Mouse (Mus musculus) layer of hippocampus, adult 6 months (tissue): Measurements from ENCODE around the gene Rtkn. TPM values are rescaled to one million over a fixed set of nuclear protein-coding genes. Genes with fewer than 3 reads are reported as not detected.

Source experiments
- long read RNA-seq, 2 experiments: library from polyadenylated mRNA; unstranded; transcript quantifications; one replicate each; pipeline ENCODE4 v2.0.0; 2019 to 2020
- microRNA-seq: library from miRNA; unstranded; fragments of <30 nt; microRNA quantifications from one replicate; pipeline ENCODE4 v1.2.0, GENCODE M21; 2020
- polyA plus RNA-seq: library from polyadenylated mRNA; unstranded; fragments of <200 nt; fragmentation: Nextera tagmentation; gene quantifications from 2 replicates; pipeline ENCODE4 v1.2.3, GENCODE M21; 2021

Gene Rtkn
- 45.2 and 50.6 TPM in 2 replicates for polyA plus RNA-seq
- long read RNA-seq, experiment 1, transcript Rtkn-202 (12 exons, 3,080 nt): major isoform, 5 of 79 reads
- long read RNA-seq, experiment 1, partial matches to known transcripts: 16 of 79 reads
- long read RNA-seq, experiment 1, other reads (novel, unspliced or antisense): 57 of 79 reads
- long read RNA-seq, experiment 2, transcript Rtkn-202 (12 exons, 3,080 nt): major isoform, 44 of 440 reads
- long read RNA-seq, experiment 2, transcript Rtkn-203 (13 exons, 2,597 nt): minor isoform, 12 of 440 reads
- long read RNA-seq, experiment 2, transcript Rtkn-201 (12 exons, 2,191 nt): minor isoform, 6 of 440 reads
- long read RNA-seq, experiment 2, partial matches to known transcripts: 43 of 440 reads
- long read RNA-seq, experiment 2, other reads (novel, unspliced or antisense): 335 of 440 reads

DNA sequence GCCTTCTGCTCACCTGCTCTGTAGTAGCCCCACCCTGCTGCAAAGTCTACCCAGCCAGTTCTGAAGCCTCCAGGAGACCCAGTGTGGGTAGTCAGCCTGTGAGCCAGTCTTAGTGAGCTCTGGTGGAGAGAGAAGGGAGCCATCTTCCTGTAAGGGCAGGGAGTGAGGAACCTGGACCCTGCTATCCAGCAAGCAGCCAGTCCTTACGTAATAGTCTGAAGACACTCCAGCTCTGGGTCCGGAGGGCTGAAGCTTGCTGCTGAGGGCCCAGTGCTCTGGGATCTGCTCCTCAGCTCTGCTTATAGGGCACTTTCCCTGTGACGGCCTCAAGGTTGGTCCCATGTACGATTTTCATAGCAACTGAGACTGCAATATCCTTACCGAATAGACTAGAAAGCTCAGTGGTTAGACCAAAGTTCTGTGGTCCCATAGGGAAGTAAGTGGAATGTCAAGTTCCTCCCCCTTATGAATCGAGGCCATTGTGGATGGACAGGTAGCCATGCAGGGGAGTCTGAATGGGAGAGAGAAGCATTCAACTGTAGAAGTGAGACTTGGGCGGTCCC, at the start of gene Rtkn:
TSS of gene Rtkn (plus strand) at position 513 of the 563 bp plus-strand sequence.

DNA sequence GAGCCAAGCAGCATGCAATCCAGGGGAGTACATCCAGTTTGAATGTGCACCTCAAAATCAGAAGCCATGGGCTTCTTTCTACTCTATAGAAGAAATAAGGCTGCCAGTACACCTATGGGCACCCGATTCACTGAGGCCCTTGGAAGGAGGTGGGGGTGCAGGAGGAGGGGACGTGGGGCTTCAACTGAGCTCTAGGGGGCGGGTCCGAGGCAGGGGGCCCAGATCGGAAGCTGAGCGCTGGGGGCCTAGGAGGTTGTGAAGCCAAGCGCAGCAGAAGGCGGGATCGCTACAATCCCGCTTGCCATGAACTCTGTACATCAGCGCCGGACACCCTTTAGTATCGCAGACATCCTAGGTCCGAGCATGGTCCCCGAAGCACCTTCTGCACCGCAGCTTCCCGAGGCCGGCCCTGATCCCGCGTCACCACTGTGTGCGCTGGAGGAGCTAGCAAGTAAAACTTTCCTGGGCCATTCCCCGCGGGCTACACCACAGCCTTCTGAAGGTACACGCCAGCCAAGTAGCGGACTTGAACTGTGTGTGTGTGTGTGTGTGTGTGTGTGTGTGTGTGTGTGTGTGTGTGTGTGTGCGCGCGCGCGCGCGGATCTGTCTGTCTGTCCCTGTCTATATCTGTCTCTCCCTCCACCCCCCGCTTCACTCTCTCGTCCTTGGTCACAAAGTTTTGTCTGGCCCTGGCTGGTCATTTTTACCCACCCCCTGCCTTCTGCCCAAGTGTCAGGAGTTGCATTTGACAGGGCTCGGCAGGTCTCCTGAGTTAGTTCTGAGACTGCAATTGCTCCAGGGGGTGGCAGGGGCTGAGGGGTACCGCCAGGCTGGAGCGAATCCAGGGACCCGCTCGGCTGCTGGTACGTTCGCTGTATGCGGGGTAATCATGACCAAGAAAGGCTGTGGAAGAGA, 48.9 kb upstream of the Rtkn start, which contains the start of gene Lbx2:
TSS of gene Lbx2 (plus strand) at position 247 of the 915 bp plus-strand sequence.

DNA sequence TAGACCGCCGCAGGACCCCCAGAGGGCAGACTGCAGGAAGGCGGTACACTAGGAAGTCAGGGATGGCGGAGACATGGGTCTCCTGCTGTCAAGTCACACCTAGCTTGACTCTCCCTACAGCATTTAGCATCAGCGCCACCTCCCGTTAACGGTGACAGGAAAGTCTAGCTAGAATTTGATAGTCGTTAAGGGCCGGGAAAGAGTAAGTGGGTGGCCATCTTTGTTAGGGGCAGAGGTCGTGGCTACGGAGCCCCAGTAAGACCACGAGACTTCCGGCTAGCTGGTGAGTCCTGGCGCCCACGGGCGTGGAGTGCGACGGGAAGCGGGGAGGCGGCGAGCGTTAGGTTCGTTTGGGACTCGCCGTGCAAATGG, 34.0 kb upstream of the Rtkn start, which contains the start of the genes Ccdc142 and Gm42688:
TSS of gene Ccdc142 (plus strand) at position 286 of the 372 bp plus-strand sequence.
TSS of gene Gm42688 (plus strand) at position 302 of the 372 bp plus-strand sequence.

DNA sequence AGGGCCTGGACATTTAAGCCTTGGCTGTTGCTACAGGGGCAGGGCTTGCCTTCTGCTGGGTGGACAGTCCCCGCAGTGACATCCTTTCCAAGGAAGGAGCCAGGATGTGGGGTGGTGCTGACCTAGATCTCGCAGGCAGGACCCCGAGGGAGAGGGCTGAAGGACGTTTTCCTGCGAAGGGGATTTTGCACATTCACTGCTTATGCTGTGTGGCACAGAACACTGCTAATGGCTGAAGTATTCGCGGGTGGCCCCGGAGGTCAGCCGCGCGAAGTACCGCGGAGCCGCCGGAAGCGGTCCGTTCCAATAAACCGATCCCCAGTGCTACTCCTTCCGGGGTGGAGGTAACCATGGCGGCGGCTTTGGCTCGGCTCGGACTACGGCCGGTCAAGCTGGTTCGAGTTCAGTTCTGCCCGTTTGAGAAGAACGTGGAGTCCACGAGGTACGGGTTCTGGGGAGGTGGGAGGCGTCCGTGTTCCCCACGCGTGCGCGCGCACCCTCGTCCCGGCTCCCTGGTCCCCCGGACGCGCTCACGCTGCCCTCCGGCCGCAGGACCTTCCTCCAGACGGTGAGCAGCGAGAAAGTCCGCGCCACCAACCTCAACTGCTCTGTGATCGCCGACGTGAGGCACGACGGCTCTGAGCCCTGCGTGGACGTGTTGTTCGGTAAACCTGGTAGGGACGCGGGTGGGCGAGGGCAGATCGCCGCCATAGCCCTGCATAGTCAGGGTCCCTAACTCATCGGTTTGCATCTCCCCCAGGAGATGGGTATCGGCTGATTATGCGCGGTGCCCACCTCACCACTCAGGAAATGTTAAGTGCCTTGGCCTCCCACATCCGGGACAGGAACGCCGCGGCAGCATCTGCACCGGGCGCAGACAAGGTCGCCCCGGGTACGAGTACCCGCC, 26.2 kb upstream of the Rtkn start, which contains the start of gene Mrpl53:
TSS of gene Mrpl53 (plus strand) at position 279 of the 907 bp plus-strand sequence.

DNA sequence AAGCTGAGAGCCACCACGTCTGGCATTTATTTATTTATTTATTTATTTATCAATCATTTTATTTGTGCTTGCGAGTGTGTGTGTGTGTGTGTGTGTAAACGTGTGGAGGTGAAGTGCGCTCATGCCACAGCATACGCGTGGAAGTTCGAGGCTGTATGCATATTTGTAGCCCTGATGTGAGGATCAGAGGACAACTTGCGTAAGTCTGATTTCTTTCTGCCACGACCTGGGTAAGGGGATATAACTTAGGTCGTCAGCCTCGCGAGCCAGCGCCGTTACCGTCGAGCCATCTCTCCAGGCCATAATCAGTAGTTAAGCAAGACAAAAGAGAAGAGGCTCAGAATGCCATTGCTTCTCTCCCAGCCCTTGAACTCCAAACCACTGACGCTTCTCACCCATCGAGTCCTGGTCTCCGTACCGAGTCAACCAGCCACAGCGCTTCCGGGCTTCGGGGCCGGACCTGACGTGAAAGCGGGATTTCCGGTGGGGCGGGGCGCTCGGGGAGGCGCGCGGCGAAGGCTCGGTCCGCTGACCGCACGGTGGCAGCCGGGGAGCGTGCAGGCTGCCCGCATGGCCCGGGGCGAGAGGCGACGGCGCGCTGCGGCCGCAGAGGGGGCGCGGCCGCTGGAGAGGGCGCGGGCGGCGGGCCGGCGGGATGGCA, 20.1 kb upstream of the Rtkn start, which contains the start of gene Mogs:
TSS of gene Mogs (plus strand) at position 486 of the 661 bp plus-strand sequence.

DNA sequence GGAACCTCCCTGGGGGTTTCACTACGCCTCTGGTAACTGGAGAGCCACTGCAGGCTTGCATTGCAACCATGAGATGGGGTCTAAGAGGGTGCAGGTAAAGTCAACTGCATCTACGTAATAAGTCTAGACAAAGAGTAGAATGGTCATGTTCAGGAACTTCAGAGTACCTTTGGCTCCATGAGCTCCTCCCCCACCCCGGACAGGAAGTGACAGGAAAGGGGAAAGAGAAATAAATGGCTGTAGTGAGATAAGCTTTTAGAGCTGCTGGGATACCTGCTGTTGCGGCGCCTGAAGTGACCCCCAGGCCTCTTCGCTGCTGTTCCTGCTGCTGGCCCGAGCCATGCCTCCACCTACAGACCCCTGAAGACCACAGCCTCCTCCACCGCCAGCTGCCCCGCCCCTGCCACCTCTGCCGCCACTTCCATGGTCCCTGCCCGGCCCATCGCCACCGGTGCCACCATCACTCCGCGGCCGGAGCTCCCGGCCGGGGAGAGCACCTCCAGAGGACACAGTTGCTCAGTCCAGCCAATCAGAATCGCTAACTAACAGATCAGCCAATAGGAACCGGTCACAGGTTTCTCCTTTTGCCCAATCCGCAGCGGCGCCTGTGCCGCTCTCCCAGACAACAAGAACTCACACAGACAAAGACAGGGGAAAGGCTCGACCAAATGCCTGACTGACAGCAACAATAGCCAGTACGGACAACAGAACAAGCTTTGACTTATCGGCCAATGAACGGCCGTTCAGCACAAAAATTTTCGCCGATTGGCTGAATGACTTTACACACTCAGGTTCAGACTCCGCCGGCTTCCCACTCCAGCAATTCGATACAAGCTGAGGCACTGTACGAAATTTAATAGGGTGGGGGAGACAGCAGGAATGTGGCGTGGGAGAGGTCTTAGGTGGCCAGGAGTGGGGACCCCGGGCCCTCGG, 14.1 kb upstream of the Rtkn start, which contains the start of gene Wbp1:
TSS of gene Wbp1 (minus strand) at position 630 of the 933 bp plus-strand sequence.

DNA sequence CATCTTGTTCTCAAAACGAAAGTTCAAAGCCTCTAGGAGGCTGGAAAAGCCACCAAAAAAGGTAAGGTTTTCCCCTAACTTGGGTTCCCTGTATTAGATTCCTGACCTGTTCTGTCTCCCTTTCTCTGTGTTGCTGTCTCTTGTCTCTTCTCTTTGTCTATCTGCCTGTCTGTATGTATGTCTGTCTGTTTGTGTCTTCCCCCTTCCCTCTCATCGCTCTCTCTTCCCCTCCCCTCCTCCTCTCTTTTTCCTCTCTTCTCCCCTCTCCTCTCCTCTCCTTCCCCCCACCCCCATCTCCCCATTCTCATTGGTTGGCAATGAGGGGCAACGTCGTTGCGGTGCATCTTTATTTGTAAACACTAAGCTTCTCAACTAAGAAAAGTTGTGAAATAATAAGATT, 9.9 kb upstream of the Rtkn start, which contains the start of gene Ino80b:
TSS of gene Ino80b (minus strand) at position 101 of the 400 bp plus-strand sequence.

DNA sequence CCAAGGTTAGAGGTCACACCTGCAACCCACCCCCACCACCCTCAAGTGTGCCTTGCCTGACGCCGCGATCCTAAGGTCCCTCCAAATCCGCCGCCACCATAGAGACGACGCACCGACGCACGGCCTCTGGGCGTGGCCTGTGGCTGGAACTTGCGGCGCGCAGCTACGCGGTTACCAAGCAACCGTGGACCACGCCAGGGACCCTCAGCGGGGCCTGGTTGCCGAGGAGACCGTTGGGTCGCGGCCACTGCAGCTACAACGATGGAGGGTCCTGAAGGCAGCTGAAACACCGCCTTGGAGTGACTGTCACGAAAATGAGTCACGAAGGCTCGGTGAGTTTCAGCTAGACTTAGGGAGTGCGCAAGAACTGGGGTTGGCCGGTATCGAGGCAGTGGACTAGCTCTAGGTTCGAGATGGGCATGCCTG, 21.0 kb downstream of the Rtkn start, which contains the start of the genes Wdr54 and 1700003E16Rik:
TSS of gene Wdr54 (minus strand) at position 139 of the 426 bp plus-strand sequence.
TSS of gene 1700003E16Rik (plus strand) at position 146 of the 426 bp plus-strand sequence.

DNA sequence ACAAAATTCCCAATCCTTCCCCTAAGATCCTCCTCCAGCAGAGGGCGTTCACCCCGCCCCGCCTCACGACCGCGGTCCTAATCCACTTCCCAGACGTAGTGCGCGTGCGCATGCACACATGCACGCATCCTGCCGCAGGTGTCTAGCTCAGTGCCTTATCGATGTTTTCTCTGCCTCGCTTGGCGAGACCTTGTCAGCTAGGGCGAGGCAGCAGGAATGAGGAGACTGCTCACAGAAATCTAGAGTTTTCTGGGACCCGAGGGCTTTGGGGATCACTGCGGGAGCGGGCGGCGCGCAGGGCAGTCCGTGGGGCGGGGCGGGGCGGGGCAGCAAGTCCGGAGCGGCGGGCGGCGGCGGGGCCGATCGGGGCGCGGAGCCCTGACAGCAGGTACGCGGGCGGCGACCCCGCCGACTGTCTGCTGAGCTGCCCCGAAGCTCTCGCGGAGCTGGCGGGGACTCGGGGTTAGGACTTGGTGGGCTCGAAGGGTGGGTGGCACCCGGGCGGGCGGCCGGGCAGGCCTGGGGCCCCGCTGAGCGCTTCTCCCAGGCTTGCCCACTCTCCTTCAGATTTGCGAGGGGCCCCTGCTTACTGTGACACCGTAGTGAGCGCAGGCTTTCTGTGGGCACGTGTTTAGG, 30.5 kb downstream of the Rtkn start, which contains the start of gene Dctn1:
TSS of gene Dctn1 (plus strand) at position 314 of the 636 bp plus-strand sequence.

Small RNAs within 50 kb of the gene (microRNA-seq; reads per million reads assigned to microRNA genes)
- not detected for gene Mir3470a

Other genes with a start within 250 kb of the Rtkn start
- 13.3 and 16.3 TPM in 2 replicates for gene Sema4f, start 195.7 kb upstream of the Rtkn start, polyA plus RNA-seq
- gene M1ap, start 188.6 kb upstream of the Rtkn start, polyA plus RNA-seq: 0.10 and 0.11 TPM in 2 replicates
- gene Dok1, start 102.0 kb upstream of the Rtkn start, polyA plus RNA-seq: 1.0 and 2.4 TPM in 2 replicates
- 2.1 and 2.7 TPM in 2 replicates for gene Loxl3, start 101.3 kb upstream of the Rtkn start, polyA plus RNA-seq
- gene Aup1, start 80.9 kb upstream of the Rtkn start, polyA plus RNA-seq: 69.0 and 92.6 TPM in 2 replicates
- 34.7 and 37.5 TPM in 2 replicates for gene Htra2, start 80.2 kb upstream of the Rtkn start, polyA plus RNA-seq
- gene Dqx1, start 77.6 kb upstream of the Rtkn start, polyA plus RNA-seq: 0.18 and 0.25 TPM in 2 replicates
- 0.41 TPM in 1 of 2 replicates, not detected in the other for gene Tlx2, start 65.2 kb upstream of the Rtkn start, polyA plus RNA-seq
- gene Pcgf1, start 57.6 kb upstream of the Rtkn start, polyA plus RNA-seq: 23.7 and 27.1 TPM in 2 replicates
- 0.93 and 1.4 TPM in 2 replicates for gene Lbx2, start 49.1 kb upstream of the Rtkn start, polyA plus RNA-seq
- 0.67 and 0.70 TPM in 2 replicates for gene Ccdc142, start 33.9 kb upstream of the Rtkn start, polyA plus RNA-seq
- 0.80 and 0.90 TPM in 2 replicates for gene Gm42688, start 33.8 kb upstream of the Rtkn start, polyA plus RNA-seq
- gene Mrpl53, start 26.4 kb upstream of the Rtkn start, polyA plus RNA-seq: 146 and 148 TPM in 2 replicates
- 2.2 and 2.8 TPM in 2 replicates for gene Mogs, start 20.0 kb upstream of the Rtkn start, polyA plus RNA-seq
- 28.4 and 32.2 TPM in 2 replicates for gene Wbp1, start 13.9 kb upstream of the Rtkn start, polyA plus RNA-seq
- 9.7 and 11.3 TPM in 2 replicates for gene Ino80b, start 10.0 kb upstream of the Rtkn start, polyA plus RNA-seq
- gene Wdr54, start 20.9 kb downstream of the Rtkn start, polyA plus RNA-seq: 20.7 and 21.5 TPM in 2 replicates
- 32.0 and 43.1 TPM in 2 replicates for gene 1700003E16Rik, start 20.9 kb downstream of the Rtkn start, polyA plus RNA-seq
- 119 and 123 TPM in 2 replicates for gene Dctn1, start 30.5 kb downstream of the Rtkn start, polyA plus RNA-seq
- gene Slc4a5, start 84.4 kb downstream of the Rtkn start, polyA plus RNA-seq: 0.14 and 9.7 TPM in 2 replicates
- gene Mthfd2, start 190.4 kb downstream of the Rtkn start, polyA plus RNA-seq: 15.1 and 16.7 TPM in 2 replicates
- gene Mob1a, start 190.6 kb downstream of the Rtkn start, polyA plus RNA-seq: 18.2 and 18.6 TPM in 2 replicates
- 234 and 271 TPM in 2 replicates for gene Bola3, start 213.7 kb downstream of the Rtkn start, polyA plus RNA-seq